Mouse (Mus musculus) spleen, postnatal 14 days (tissue): ENCODE data around the gene Slc17a5.
A peak's percentile ranks its signal among the peaks of the same experiment; 100 is the strongest.

Experiments
- DNase-seq, 2 experiments: peaks; one replicate each; pipeline ENCODE4 v3.0.0; 2021 to 2022; ENCODE audit warnings: low spot score in 2 of 2

Gene Slc17a5

GRCm38 (mm10) chr9:78559479-78559878 is 28.4 kb downstream of the Slc17a5 start:
- no peak for DNase-seq

DNA sequence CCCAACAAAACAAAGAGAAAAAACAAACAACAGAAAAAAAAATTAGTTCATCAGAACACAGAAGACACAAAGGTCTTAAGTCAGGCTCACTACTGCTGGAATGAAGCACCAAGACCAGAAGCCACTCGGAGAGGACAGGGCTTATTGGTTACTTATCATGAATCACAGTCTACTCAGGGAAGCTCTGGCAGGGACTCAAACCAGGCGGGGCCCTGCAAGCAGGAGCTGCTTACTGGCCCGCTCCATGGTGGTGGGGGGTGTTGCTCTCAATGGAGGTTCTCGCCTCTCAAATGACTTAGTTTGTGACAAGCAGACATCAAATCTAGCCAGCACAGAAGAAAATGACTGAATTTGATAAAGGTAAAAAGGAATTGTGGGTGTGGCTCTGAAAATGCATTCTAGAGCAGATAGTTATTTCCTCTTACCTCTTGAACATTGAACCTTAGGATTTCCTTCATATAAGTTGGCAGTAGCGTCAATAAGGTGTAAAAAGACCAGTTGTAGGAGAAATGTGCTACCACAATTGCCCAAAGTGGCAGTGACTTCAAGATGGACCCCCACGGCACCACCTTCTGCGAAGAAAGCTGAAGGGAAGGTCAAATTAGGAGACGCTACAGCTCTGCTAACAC is 29.1 kb downstream of the Slc17a5 start:
- DNase-seq, result no peak

- no peak for DNase-seq
Observed at GRCm38 (mm10) chr9:78557041-78557440, 30.8 kb downstream of the Slc17a5 start.

DNA sequence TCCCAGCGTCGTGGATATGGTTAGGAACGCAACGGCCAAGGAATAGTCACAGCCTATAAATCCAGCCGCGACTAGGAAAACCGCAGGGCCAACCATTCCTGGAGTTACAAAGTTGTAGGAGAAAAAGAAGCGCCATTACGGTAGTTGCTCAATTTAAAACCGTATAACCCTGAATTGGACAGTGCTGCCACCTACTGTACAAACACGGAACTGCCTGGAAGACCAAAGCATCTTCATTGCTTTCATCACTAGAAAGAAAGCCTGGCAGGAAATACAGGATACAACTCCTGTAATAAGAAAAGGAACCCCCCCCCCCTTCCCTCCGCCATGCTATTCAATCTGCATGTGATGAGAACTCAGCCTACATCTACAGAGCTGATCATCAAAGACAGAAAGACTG is 34.9 kb downstream of the Slc17a5 start:
- DNase-seq, result peak; percentile 49 to 66

- no peak for DNase-seq
Observed at GRCm38 (mm10) chr9:78551761-78552160, 36.1 kb downstream of the Slc17a5 start.

DNA sequence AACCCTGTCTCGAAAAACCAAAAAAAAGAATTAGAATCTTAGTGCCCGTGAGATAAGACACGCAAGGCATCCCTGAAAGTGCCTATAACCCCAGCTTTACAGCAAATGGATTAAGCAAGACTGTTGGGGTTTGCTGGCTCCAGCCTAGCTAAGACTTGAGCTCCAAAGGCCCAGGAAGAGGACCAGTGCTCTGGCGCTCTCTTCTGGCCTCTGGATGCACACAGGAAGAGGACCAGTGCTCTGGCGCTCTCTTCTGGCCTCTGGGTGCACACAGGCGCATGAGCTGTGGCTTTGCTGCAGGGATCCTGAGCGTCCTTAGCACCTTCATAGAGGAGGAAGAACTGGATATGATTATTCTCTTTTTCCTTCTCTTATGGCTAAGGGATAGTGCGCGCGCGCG is 40.1 kb downstream of the Slc17a5 start:
- DNase-seq, result no peak

DNA sequence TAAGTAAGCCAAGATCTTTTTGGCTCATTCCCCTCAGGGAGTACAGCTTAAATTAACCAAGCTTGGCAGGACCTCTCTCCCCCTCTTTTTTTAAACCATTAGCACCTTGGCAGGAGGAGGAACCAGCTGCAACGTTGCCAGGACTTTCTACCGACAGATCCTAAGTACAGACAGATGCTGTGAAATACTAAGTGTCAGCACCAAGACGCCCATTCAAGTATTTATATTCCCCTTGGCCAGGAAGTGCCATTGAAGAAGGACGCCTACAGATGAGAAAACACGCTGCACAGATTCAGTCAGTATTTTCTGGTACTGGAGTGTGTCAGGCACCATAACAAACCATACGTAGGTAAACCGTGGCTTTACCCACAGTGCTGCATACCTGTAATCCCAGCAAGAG is 40.9 kb downstream of the Slc17a5 start:
- DNase-seq, result no peak

- DNase-seq, result no peak
Observed at GRCm38 (mm10) chr9:78541758-78542157, 46.1 kb downstream of the Slc17a5 start.

- no peak for DNase-seq
Observed at GRCm38 (mm10) chr9:78538421-78538820, 49.4 kb downstream of the Slc17a5 start.

GRCm38 (mm10) chr9:78537154-78537873 is 50.5 kb downstream of the Slc17a5 start:
- DNase-seq, result no peak

DNA sequence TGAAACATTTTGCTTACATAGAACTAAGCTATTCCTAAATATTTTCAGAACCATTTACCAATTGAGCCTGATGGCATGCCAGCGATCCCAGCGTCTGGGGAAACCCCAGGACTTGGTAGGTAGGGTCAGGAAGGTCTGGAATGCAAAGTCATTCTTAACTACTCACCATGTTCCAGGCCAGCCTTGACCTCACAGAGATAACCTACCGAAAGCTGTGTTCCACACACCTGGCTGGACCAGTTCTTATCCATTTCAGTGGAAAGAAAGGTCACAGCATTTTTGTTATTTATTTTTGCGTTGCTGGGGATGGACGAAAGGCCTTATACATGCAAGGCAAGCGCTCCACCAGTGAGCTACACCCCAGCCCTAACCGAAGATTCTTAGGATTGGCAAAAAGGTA is 53.2 kb downstream of the Slc17a5 start:
- DNase-seq, result no peak

DNA sequence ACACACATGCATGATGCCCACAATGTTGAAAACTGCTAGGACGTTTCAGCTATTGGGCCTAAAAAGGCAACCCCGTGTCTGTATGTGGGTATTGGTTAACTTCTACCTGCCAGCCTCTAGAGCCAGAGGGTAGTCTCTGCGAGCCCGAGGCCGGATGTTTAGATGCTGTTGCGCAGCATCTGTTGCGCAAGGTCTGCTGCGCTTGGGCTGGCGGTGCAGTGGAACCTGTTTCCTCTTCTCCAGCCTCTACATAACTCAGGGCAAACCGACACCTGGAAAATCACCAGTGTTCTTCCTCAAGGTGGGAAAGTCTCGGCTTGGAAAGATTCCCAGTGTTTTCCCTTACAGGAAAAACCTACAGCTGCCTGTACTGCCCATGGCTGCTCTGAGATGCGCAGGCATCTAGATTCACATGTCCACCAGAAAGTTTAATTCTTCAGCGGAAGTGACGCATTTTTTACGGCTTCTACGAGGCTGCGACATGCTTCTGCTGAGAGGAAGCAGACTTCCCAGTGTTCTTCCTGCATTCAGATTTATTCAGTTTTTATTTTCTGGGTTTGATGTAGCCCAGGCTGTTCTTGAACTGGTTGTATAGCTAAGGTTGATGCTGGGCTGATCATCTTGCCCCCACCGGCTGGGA is 54.4 kb downstream of the Slc17a5 start:
- peak; percentile 18 to 35 for DNase-seq

DNA sequence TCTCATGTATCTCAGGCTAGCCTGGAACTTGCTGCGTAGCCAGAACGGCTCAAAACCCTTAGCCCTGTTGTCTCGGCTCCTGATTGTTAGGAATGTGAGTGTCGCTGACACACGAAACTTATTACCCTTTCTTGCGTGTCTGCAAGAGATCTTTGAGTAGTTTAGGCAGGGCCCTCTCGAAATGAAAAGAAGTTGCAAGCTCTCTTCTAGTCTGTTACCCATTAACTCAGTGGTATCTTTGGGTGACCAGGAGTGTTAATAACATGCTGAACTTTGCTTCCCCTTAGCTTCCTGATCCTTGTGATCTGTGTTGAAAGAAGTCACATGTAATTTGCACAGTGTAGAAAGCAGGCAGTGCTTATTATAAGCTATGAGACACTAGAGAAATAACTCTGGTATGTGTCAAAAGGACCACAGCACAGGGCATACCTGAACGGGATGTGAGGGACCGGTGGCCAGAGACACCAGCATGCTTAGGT is 55.5 kb downstream of the Slc17a5 start:
- no peak for DNase-seq

DNA sequence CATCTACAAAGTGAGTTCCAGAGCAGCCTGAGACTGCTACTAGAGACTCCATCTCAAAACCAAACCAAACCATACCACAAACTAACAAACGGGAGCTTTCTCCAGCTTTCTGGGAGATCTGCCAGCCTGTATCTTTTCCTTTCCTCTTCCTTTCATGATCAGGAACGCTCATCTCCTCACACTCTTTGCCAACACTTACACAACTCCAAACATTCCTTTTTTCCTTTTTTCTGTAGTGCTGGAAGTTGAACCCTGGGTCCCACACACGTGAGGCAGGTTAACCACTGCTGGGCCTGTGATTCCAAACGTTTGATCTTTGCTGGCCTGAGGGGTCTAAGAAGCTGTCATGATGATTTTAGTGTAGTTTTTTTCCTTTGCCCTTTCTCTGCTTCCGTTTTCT is 56.0 kb downstream of the Slc17a5 start:
- DNase-seq, result no peak

- peak; percentile 64 to 78 for DNase-seq
Observed at GRCm38 (mm10) chr9:78527767-78528381, 60.0 kb downstream of the Slc17a5 start.

DNA sequence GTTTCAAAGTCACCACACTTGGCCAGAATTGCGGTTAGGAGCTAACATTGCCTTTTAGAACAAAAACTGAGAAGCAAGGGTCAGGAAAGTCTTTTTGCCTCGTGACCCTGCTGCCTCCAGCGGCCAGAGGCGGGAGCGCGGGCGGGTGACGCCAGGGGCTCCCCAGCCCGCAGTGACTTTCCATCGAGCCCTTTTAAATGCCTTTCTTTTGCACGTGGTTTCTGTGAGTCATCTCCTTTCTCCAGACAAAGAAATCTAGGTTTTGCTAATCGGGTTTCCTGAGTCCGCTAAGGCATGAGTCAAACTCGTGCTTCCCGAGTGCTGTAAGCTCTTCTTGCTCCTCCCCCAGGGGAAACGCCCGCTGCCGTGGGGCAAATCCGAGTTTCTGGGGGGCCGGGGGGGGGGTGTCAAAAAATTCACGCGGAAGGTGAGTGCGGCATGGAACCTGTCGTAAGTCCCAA is 60.5 kb downstream of the Slc17a5 start:
- DNase-seq, result peak; percentile 47 to 69

GRCm38 (mm10) chr9:78526206-78526605 is 61.6 kb downstream of the Slc17a5 start:
- no peak for DNase-seq

DNA sequence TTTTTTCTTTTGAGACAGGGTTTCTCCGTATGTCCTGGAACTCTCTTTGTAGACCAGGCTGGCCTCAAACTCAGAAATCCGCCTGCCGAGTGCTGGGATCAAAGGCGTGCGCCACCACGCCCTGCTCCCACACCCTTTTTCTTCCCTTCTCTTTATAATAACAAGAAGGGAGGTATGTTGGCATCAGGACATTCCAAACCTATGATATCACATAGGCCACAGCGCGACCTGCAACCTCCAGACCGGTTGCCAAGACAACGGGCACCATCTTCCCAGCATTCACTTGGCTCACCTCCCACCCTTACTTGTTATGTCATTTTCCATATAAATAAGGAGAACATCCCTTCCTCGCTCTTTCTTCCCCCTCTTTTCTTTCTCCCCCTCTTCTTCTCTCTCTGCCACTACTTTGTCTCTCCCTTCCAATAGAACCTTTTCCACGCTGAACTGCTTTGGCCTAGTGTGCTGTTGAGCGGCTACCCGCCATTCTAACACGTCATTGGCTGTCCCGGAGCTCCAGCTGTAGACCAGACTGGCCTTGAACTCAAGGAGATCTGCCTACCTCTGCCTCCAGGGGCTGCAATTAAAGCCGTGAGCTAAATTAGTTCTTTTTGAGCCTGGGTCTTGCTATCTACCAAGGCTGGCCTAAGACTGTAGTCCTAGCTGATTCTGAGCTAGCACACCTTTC is 62.2 kb downstream of the Slc17a5 start:
- no peak for DNase-seq

GRCm38 (mm10) chr9:78521689-78522088 is 66.2 kb downstream of the Slc17a5 start:
- peak in 1 of 2 experiments; percentile 26 for DNase-seq

GRCm38 (mm10) chr9:78520780-78521601 is 66.8 kb downstream of the Slc17a5 start:
- DNase-seq, result peak in 1 of 2 experiments; percentile 8
